Mouse (Mus musculus): Measurements from ENCODE around the gene B4galnt2. TPM values are rescaled to one million over a fixed set of nuclear protein-coding genes. Genes with fewer than 3 reads are reported as not detected.
"Not testable (repeated sequence)": the region's sequence is repeated elsewhere in the genome, so short reads cannot be mapped to it uniquely, and the experiment has no call there.

B4galnt2 gene
- polyA plus RNA-seq, 1 experiment = 0.15 TPM

- Histone ChIP-seq H3K36me3 (replicated peaks; ENCODE audit: low read length) (no peaks in the 10 kb centered on the region), H3K9me3 (peaks cover 6% of the 10 kb centered on the region; the same call in 1 of the 2 replicates), H3K27me3 (replicated peaks) (peaks cover 20% of the 10 kb centered on the region), H3K4me3 (replicated peaks) (peak overlapping the region; percentile 30), H3K4me1 (peaks cover 35% of the 10 kb centered on the region)
- TF ChIP-seq GATA1 (IDR thresholded peaks at IDR 0.05; ENCODE audit: borderline replicate concordance, low read length) (no peak), FLI1 (IDR thresholded peaks at IDR 0.05; ENCODE audit: low read length) (no peak)
Observed at GRCm38 (mm10) chr11:95907805-95908524, 6.7 kb downstream of the B4galnt2 start.

DNA sequence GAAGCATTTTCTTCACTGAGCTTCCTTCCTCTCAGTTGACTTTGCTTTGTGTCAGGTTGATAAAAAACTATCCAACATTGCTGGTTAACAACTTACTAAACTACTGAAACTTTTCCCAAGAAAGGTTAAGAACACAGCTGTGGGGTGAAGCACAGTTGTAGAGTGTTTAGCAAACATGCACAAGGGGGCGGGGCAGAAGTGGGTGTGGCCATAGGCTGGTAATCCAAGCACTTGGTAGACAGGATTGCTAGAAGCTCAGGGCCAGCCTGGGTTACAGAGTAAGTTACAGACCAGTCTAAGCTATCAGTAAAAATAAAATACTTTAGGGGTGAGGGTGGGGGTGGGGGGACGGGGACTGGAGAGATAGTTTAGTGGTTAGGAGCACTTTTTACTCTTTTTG, 10.4 kb downstream of the B4galnt2 start:
- peaks cover 6% of the 10 kb centered on the region; the same call in 1 of the 2 replicates for H3K9me3 ChIP-seq
- H3K36me3 ChIP-seq (replicated peaks; ENCODE audit: low read length) = no peaks in the 10 kb centered on the region
- TF ChIP-seq GATA1 (IDR thresholded peaks at IDR 0.05; ENCODE audit: borderline replicate concordance, low read length) (no peak), FLI1 (IDR thresholded peaks at IDR 0.05; ENCODE audit: low read length) (no peak)
- H3K27me3 ChIP-seq (replicated peaks) = peaks cover 5% of the 10 kb centered on the region
- H3K4me3 ChIP-seq (replicated peaks) = no peak overlapping the region
- H3K4me1 ChIP-seq = peaks cover 26% of the 10 kb centered on the region

GRCm38 (mm10) chr11:95896446-95897179, 18.1 kb downstream of the B4galnt2 start:
- Histone ChIP-seq H3K9me3 (peaks cover 23% of the 10 kb centered on the region), H3K4me3 (replicated peaks) (peak overlapping the region; percentile 85), H3K4me1 (peaks cover 34% of the 10 kb centered on the region), H3K36me3 (replicated peaks; ENCODE audit: low read length) (peaks cover 14% of the 10 kb centered on the region), H3K27me3 (replicated peaks) (peaks cover 17% of the 10 kb centered on the region)
- TF ChIP-seq FLI1 (IDR thresholded peaks at IDR 0.05; ENCODE audit: low read length) (no peak), GATA1 (IDR thresholded peaks at IDR 0.05; ENCODE audit: borderline replicate concordance, low read length) (no peak)

- TF ChIP-seq GATA1 (IDR thresholded peaks at IDR 0.05; ENCODE audit: borderline replicate concordance, low read length) (no peak), FLI1 (IDR thresholded peaks at IDR 0.05; ENCODE audit: low read length) (no peak)
- no peak overlapping the region for H3K4me3 ChIP-seq (replicated peaks)
- H3K27me3 ChIP-seq (replicated peaks) = peaks cover 24% of the 10 kb centered on the region
- peaks cover 46% of the 10 kb centered on the region for H3K9me3 ChIP-seq
- H3K4me1 ChIP-seq = peaks cover 14% of the 10 kb centered on the region
- peaks cover 22% of the 10 kb centered on the region for H3K36me3 ChIP-seq (replicated peaks; ENCODE audit: low read length)
Observed at GRCm38 (mm10) chr11:95890462-95891051, 24.1 kb downstream of the B4galnt2 start.

GRCm38 (mm10) chr11:95879861-95880260, 34.8 kb downstream of the B4galnt2 start:
- H3K36me3 ChIP-seq (replicated peaks; ENCODE audit: low read length) = peaks cover 15% of the 10 kb centered on the region
- not testable (repeated sequence) for H3K4me3 ChIP-seq (replicated peaks)

GRCm38 (mm10) chr11:95876296-95876695, 38.4 kb downstream of the B4galnt2 start:
- Histone ChIP-seq H3K4me1 (peaks cover 5% of the 10 kb centered on the region; the same call in 1 of the 2 replicates), H3K36me3 (replicated peaks; ENCODE audit: low read length) (peaks cover 12% of the 10 kb centered on the region), H3K4me3 (replicated peaks) (no peak overlapping the region), H3K9me3 (peaks cover 12% of the 10 kb centered on the region), H3K27me3 (replicated peaks) (peaks cover 33% of the 10 kb centered on the region)
- no peak for TF ChIP-seq GATA1 (IDR thresholded peaks at IDR 0.05; ENCODE audit: borderline replicate concordance, low read length)

More at GRCm38 (mm10) chr11:95879861-95880260, 34.8 kb downstream of the B4galnt2 start:
- H3K4me1 ChIP-seq = not testable (repeated sequence)
- peaks cover 16% of the 10 kb centered on the region for H3K9me3 ChIP-seq
- H3K27me3 ChIP-seq (replicated peaks) = peaks cover 41% of the 10 kb centered on the region

GRCm38 (mm10) chr11:95875804-95876203, 38.9 kb downstream of the B4galnt2 start:
- H3K27me3 ChIP-seq (replicated peaks) = peaks cover 32% of the 10 kb centered on the region
- H3K4me3 ChIP-seq (replicated peaks) = no peak overlapping the region
- peaks cover 12% of the 10 kb centered on the region for H3K9me3 ChIP-seq
- no peak for TF ChIP-seq GATA1 (IDR thresholded peaks at IDR 0.05; ENCODE audit: borderline replicate concordance, low read length)
- TF ChIP-seq FLI1 (IDR thresholded peaks at IDR 0.05; ENCODE audit: low read length) = no peak
- H3K4me1 ChIP-seq = peaks cover 5% of the 10 kb centered on the region; the same call in 1 of the 2 replicates
- peaks cover 12% of the 10 kb centered on the region for H3K36me3 ChIP-seq (replicated peaks; ENCODE audit: low read length)

GRCm38 (mm10) chr11:95869918-95870470, 44.7 kb downstream of the B4galnt2 start:
- H3K36me3 ChIP-seq (replicated peaks; ENCODE audit: low read length) = peaks cover 19% of the 10 kb centered on the region

GRCm38 (mm10) chr11:95869442-95869841, 45.2 kb downstream of the B4galnt2 start:
- Histone ChIP-seq H3K4me3 (replicated peaks) (no peak overlapping the region), H3K36me3 (replicated peaks; ENCODE audit: low read length) (peaks cover 18% of the 10 kb centered on the region), H3K27me3 (replicated peaks) (peaks cover 30% of the 10 kb centered on the region), H3K9me3 (no peaks in the 10 kb centered on the region), H3K4me1 (peaks cover 19% of the 10 kb centered on the region)
- TF ChIP-seq FLI1 (IDR thresholded peaks at IDR 0.05; ENCODE audit: low read length) (no peak), GATA1 (IDR thresholded peaks at IDR 0.05; ENCODE audit: borderline replicate concordance, low read length) (no peak)

More at GRCm38 (mm10) chr11:95869918-95870470, 44.7 kb downstream of the B4galnt2 start:
- Histone ChIP-seq H3K4me1 (peaks cover 19% of the 10 kb centered on the region), H3K27me3 (replicated peaks) (peaks cover 32% of the 10 kb centered on the region), H3K9me3 (no peaks in the 10 kb centered on the region), H3K4me3 (replicated peaks) (no peak overlapping the region)
- TF ChIP-seq FLI1 (IDR thresholded peaks at IDR 0.05; ENCODE audit: low read length) = no peak

Measured in megakaryocyte, embryonic 14.5 days (primary cell).